Mouse (Mus musculus): ENCODE measurements around the gene Myo1d.

DNA sequence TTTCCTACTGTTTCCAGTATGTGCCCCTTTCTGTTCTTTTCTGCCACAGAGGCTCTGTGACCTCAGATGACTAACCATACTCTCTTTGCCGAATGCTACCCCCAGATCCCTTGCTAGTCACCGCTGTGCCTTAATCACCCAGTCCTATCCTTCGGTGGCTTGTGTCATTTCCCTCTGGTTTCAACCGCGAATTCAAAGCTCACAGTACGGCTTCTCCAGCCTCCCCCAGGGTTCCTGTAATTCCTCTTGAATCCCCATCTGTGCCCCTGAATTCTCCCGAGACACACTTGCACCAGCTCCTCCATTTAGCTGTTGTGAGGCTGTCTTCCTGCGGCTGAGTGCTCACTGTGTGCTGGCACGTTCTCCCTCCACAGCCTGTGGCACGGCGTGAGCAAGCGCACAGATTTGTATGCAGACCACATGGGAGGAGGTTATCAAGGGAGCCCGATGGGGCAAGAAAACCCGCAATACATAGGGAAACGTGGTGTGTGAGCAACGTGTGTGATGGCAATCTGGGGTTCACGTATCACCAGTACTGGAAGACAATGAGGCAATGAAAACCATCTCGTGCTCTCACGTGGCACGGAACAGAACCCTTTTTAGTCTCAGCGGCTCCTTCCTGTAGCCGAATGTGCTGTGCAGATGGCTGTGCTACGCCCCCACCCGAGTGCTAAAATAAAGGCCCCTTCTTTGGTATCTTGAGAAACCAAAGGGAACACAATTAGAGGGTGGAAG, 177.0 kb downstream of the Myo1d start:
- TF ChIP-seq ZNF384 (IDR thresholded peaks at IDR 0.05; ENCODE audit: low read depth, low read length) = no peak
- TF ChIP-seq SIN3A (IDR thresholded peaks at IDR 0.05; ENCODE audit: low read length) = no peak
- no peak for TF ChIP-seq KAT2A (conservative IDR thresholded peaks at IDR 0.05; ENCODE audit: low read depth, low read length)
- TF ChIP-seq CTCF (IDR thresholded peaks at IDR 0.05 in 2 of 3, conservative IDR thresholded peaks at IDR 0.05 in 1 of 3; ENCODE audit: control insufficient read depth in 1 of 3, insufficient read depth in 1 of 3, low read depth in 2 of 3, low read length in 3 of 3, poor library complexity in 1 of 3, severe bottlenecking in 1 of 3) = no peak
- no peak for TF ChIP-seq MEF2A (IDR thresholded peaks at IDR 0.05; ENCODE audit: extremely low read depth, insufficient replicate concordance, low read depth, low read length, poor library complexity, severe bottlenecking)
- no peak for TF ChIP-seq TAL1 (IDR thresholded peaks at IDR 0.05; ENCODE audit: low read length)
- no peak for TF ChIP-seq TCF12 (IDR thresholded peaks at IDR 0.05; ENCODE audit: low read depth, low read length)
- no peak for TF ChIP-seq JUND (IDR thresholded peaks at IDR 0.05; ENCODE audit: low read depth, low read length)
- no peak for TF ChIP-seq EP300 (IDR thresholded peaks at IDR 0.05; ENCODE audit: low read depth in 1 of 2, low read length in 2 of 2)
- no peak for TF ChIP-seq POLR2A (IDR thresholded peaks at IDR 0.05; ENCODE audit: control insufficient read depth in 1 of 2, insufficient read depth in 1 of 2, low read depth in 1 of 2, low read length in 2 of 2, poor library complexity in 1 of 2)
- TF ChIP-seq USF1 (IDR thresholded peaks at IDR 0.05; ENCODE audit: low read depth, low read length) = no peak
- TF ChIP-seq CHD1 (IDR thresholded peaks at IDR 0.05; ENCODE audit: low read depth, low read length) = no peak
- no peak for TF ChIP-seq ETS1 (IDR thresholded peaks at IDR 0.05; ENCODE audit: low read depth, low read length)

All from MEL (cell line).